Mouse (Mus musculus): ENCODE data around the gene Gm4559. TPM values are rescaled to one million over a fixed set of nuclear protein-coding genes. Genes with fewer than 3 reads are reported as not detected.
"Not testable (repeated sequence)": the region's sequence is repeated elsewhere in the genome, so short reads cannot be mapped to it uniquely, and the experiment has no call there.

Gene Gm4559
- polyA plus RNA-seq, 1 experiment from 2014 or later, result not detected

GRCm38 (mm10) chr7:142284023-142284591 lies 9.9 kb upstream of the Gm4559 start:
- peak overlapping the region; percentile 79 for H3K4me3 ChIP-seq (ENCODE audit: low read length)
- peak overlapping the region; percentile 84 for H3K27ac ChIP-seq (ENCODE audit: low read length)
- no peaks in the 10 kb centered on the region for H3K9me3 ChIP-seq (replicated peaks; ENCODE audit: control insufficient read depth, low read length)
- H3K4me2 ChIP-seq (ENCODE audit: low read depth, low read length), result peak overlapping the region; percentile 79
- peak overlapping the region; percentile 77 for H3K9ac ChIP-seq (ENCODE audit: low read length)
- peaks cover 17% of the 10 kb centered on the region for H3K4me1 ChIP-seq (ENCODE audit: control insufficient read depth, insufficient read depth, low read length)
- peaks cover 2% of the 10 kb centered on the region; the same call in 1 of the 2 replicates for H3K27me3 ChIP-seq (ENCODE audit: control insufficient read depth, insufficient read depth, low read length)
- WGBS, result under 1% methylated on average over 38 of the region's 38 CpGs
- peak; percentile 63; the same call in 1 of the 2 replicates for ATAC-seq (replicated peaks; ENCODE audit: extremely low read depth, insufficient read depth, low FRiP score)
- no peaks in the 10 kb centered on the region for H3K36me3 ChIP-seq (ENCODE audit: control insufficient read depth, insufficient read depth)

- not testable (repeated sequence) for H3K36me3 ChIP-seq (ENCODE audit: control insufficient read depth, insufficient read depth); ATAC-seq (replicated peaks; ENCODE audit: extremely low read depth, insufficient read depth, low FRiP score); H3K9me3 ChIP-seq (replicated peaks; ENCODE audit: control insufficient read depth, low read length); H3K4me2 ChIP-seq (ENCODE audit: low read depth, low read length); H3K27ac ChIP-seq (ENCODE audit: low read length); H3K4me3 ChIP-seq (ENCODE audit: low read length); H3K27me3 ChIP-seq (ENCODE audit: control insufficient read depth, insufficient read depth, low read length); H3K9ac ChIP-seq (ENCODE audit: low read length)
- WGBS, result 27% methylated on average over 2 of the region's 2 CpGs
- H3K4me1 ChIP-seq (ENCODE audit: control insufficient read depth, insufficient read depth, low read length), result peaks cover 17% of the 10 kb centered on the region
These were observed 8.7 kb upstream of the Gm4559 start for GRCm38 (mm10) chr7:142282847-142283246.

- not testable (repeated sequence) for H3K4me3 ChIP-seq (ENCODE audit: low read length); ATAC-seq (replicated peaks; ENCODE audit: extremely low read depth, insufficient read depth, low FRiP score); H3K9me3 ChIP-seq (replicated peaks; ENCODE audit: control insufficient read depth, low read length); H3K36me3 ChIP-seq (ENCODE audit: control insufficient read depth, insufficient read depth); H3K27ac ChIP-seq (ENCODE audit: low read length); H3K9ac ChIP-seq (ENCODE audit: low read length); H3K27me3 ChIP-seq (ENCODE audit: control insufficient read depth, insufficient read depth, low read length); H3K4me2 ChIP-seq (ENCODE audit: low read depth, low read length)
- peaks cover 10% of the 10 kb centered on the region; the same call in 1 of the 2 replicates for H3K4me1 ChIP-seq (ENCODE audit: control insufficient read depth, insufficient read depth, low read length)
- 76% methylated on average over 1 of the region's 1 CpGs for WGBS
These were observed 5.1 kb upstream of the Gm4559 start for GRCm38 (mm10) chr7:142279291-142279690.

- H3K4me3 ChIP-seq (ENCODE audit: low read length); H3K9me3 ChIP-seq (replicated peaks; ENCODE audit: control insufficient read depth, low read length); H3K27me3 ChIP-seq (ENCODE audit: control insufficient read depth, insufficient read depth, low read length); H3K36me3 ChIP-seq (ENCODE audit: control insufficient read depth, insufficient read depth); H3K9ac ChIP-seq (ENCODE audit: low read length); H3K4me2 ChIP-seq (ENCODE audit: low read depth, low read length); H3K27ac ChIP-seq (ENCODE audit: low read length); ATAC-seq (replicated peaks; ENCODE audit: extremely low read depth, insufficient read depth, low FRiP score); H3K4me1 ChIP-seq (ENCODE audit: control insufficient read depth, insufficient read depth, low read length): not testable (repeated sequence)
- 0% methylated on average over 3 of the region's 3 CpGs for WGBS
These were observed 4.0 kb upstream of the Gm4559 start for GRCm38 (mm10) chr7:142278183-142278582.

GRCm38 (mm10) chr7:142258254-142258653 lies 15.9 kb downstream of the Gm4559 start, which contains the start of gene Gm2431:
Gene Gm2431 (minus strand): TSS chr7:142258354.
- not testable (repeated sequence) for H3K4me2 ChIP-seq (ENCODE audit: low read depth, low read length); H3K9ac ChIP-seq (ENCODE audit: low read length); H3K36me3 ChIP-seq (ENCODE audit: control insufficient read depth, insufficient read depth); H3K9me3 ChIP-seq (replicated peaks; ENCODE audit: control insufficient read depth, low read length); ATAC-seq (replicated peaks; ENCODE audit: extremely low read depth, insufficient read depth, low FRiP score); H3K27me3 ChIP-seq (ENCODE audit: control insufficient read depth, insufficient read depth, low read length); H3K4me1 ChIP-seq (ENCODE audit: control insufficient read depth, insufficient read depth, low read length); H3K27ac ChIP-seq (ENCODE audit: low read length); H3K4me3 ChIP-seq (ENCODE audit: low read length)
- WGBS, result 40% methylated on average over 1 of the region's 1 CpGs

- Histone ChIP-seq H3K4me1 (ENCODE audit: control insufficient read depth, insufficient read depth, low read length) (no peaks in the 10 kb centered on the region), H3K9me3 (replicated peaks; ENCODE audit: control insufficient read depth, low read length) (no peaks in the 10 kb centered on the region), H3K9ac (ENCODE audit: low read length) (no peak overlapping the region), H3K36me3 (ENCODE audit: control insufficient read depth, insufficient read depth) (no peaks in the 10 kb centered on the region), H3K27ac (ENCODE audit: low read length) (no peak overlapping the region), H3K4me3 (ENCODE audit: low read length) (no peak overlapping the region), H3K27me3 (ENCODE audit: control insufficient read depth, insufficient read depth, low read length) (0 out of 2 replicates have a peak, but pooled peaks cover 2% of the 10 kb centered on the region), H3K4me2 (ENCODE audit: low read depth, low read length) (no peak overlapping the region)
- ATAC-seq (replicated peaks; ENCODE audit: extremely low read depth, insufficient read depth, low FRiP score), result no peak
- 0% methylated on average over 2 of the region's 2 CpGs for WGBS
These were observed 18.6 kb downstream of the Gm4559 start for GRCm38 (mm10) chr7:142255517-142255916.

- no peaks in the 10 kb centered on the region for H3K9me3 ChIP-seq (replicated peaks; ENCODE audit: control insufficient read depth, low read length)
- H3K4me2 ChIP-seq (ENCODE audit: low read depth, low read length), result no peak overlapping the region
- WGBS, result 2% methylated on average over 1 of the region's 1 CpGs
- no peak for ATAC-seq (replicated peaks; ENCODE audit: extremely low read depth, insufficient read depth, low FRiP score)
- no peak overlapping the region for H3K27ac ChIP-seq (ENCODE audit: low read length)
- no peak overlapping the region for H3K4me3 ChIP-seq (ENCODE audit: low read length)
- H3K9ac ChIP-seq (ENCODE audit: low read length), result no peak overlapping the region
- H3K27me3 ChIP-seq (ENCODE audit: control insufficient read depth, insufficient read depth, low read length), result 0 out of 2 replicates have a peak, but pooled peaks cover 2% of the 10 kb centered on the region
- H3K36me3 ChIP-seq (ENCODE audit: control insufficient read depth, insufficient read depth), result no peaks in the 10 kb centered on the region
- H3K4me1 ChIP-seq (ENCODE audit: control insufficient read depth, insufficient read depth, low read length), result no peaks in the 10 kb centered on the region
These were observed 24.3 kb downstream of the Gm4559 start for GRCm38 (mm10) chr7:142249824-142250223.

GRCm38 (mm10) chr7:142240978-142241377 lies 33.2 kb downstream of the Gm4559 start, which contains the start of gene Gm40460:
Gene Gm40460 (minus strand): TSS chr7:142241078.
- Histone ChIP-seq H3K9ac (ENCODE audit: low read length) (no peak within 1 kb of the TSS), H3K4me1 (ENCODE audit: control insufficient read depth, insufficient read depth, low read length) (no peaks in the 10 kb centered on the region), H3K4me3 (ENCODE audit: low read length) (no peak within 1 kb of the TSS), H3K27ac (ENCODE audit: low read length) (no peak within 1 kb of the TSS), H3K36me3 (ENCODE audit: control insufficient read depth, insufficient read depth) (no peaks in the 10 kb centered on the region), H3K4me2 (ENCODE audit: low read depth, low read length) (no peak within 1 kb of the TSS), H3K9me3 (replicated peaks; ENCODE audit: control insufficient read depth, low read length) (peaks cover 2% of the 10 kb centered on the region; the same call in 1 of the 2 replicates), H3K27me3 (ENCODE audit: control insufficient read depth, insufficient read depth, low read length) (0 out of 2 replicates have a peak, but pooled peaks cover 2% of the 10 kb centered on the region)
- no peak for ATAC-seq (replicated peaks; ENCODE audit: extremely low read depth, insufficient read depth, low FRiP score)
- 28% methylated on average over 2 of the region's 2 CpGs for WGBS

- Histone ChIP-seq H3K4me1 (ENCODE audit: control insufficient read depth, insufficient read depth, low read length) (no peaks in the 10 kb centered on the region), H3K36me3 (ENCODE audit: control insufficient read depth, insufficient read depth) (no peaks in the 10 kb centered on the region), H3K27me3 (ENCODE audit: control insufficient read depth, insufficient read depth, low read length) (no peaks in the 10 kb centered on the region), H3K27ac (ENCODE audit: low read length) (no peak overlapping the region), H3K4me3 (ENCODE audit: low read length) (no peak overlapping the region), H3K4me2 (ENCODE audit: low read depth, low read length) (no peak overlapping the region), H3K9me3 (replicated peaks; ENCODE audit: control insufficient read depth, low read length) (peaks cover 6% of the 10 kb centered on the region), H3K9ac (ENCODE audit: low read length) (no peak overlapping the region)
- WGBS, result 11% methylated on average over 1 of the region's 1 CpGs
- no peak for ATAC-seq (replicated peaks; ENCODE audit: extremely low read depth, insufficient read depth, low FRiP score)
These were observed 42.6 kb downstream of the Gm4559 start for GRCm38 (mm10) chr7:142231540-142231939.
